Mouse (Mus musculus) forebrain, embryonic 14.5 days (tissue): ENCODE data around the gene Olfr429. TPM values are rescaled to one million over a fixed set of nuclear protein-coding genes. Genes with fewer than 3 reads are reported as not detected.
"Not testable (repeated sequence)": the region's sequence is repeated elsewhere in the genome, so short reads cannot be mapped to it uniquely, and the experiment has no call there.

Experiments used
- ATAC-seq: fragments of 200-750 bp; cut with Nextera tagmentation; 2 replicates; pipeline ENCODE4 v1.8.0; 2017; ENCODE audit warnings: mild to moderate bottlenecking, moderate library complexity
- DNase-seq: peaks from one replicate; pipeline ENCODE4 v3.0.0-alpha.2; 2015; ENCODE audit warnings: low spot score
- H3K27ac ChIP-seq: fragments of 300-500 bp; sonication (generic); 2 replicates; pipeline ENCODE4 v1.5.1; 2014; ENCODE audit warnings: low read depth, mild to moderate bottlenecking, control low read depth, low read length, moderate library complexity
- H3K27me3 ChIP-seq: fragments of 300-500 bp; sonication (generic); replicated peaks from 2 replicates; pipeline ENCODE4 v1.6.1; 2014; ENCODE audit warnings: low read length, control low read depth, mixed read lengths; ENCODE audit not compliant: control insufficient read depth, insufficient read depth
- H3K36me3 ChIP-seq: fragments of 300-500 bp; sonication (generic); 2 replicates; pipeline ENCODE4 v1.6.1; 2014; ENCODE audit warnings: low read length, control low read depth; ENCODE audit not compliant: control insufficient read depth, insufficient read depth
- H3K4me1 ChIP-seq: fragments of 300-500 bp; sonication (generic); 2 replicates; pipeline ENCODE4 v1.6.1; 2014; ENCODE audit warnings: antibody characterized with exemption, low read length, control low read depth; ENCODE audit not compliant: control insufficient read depth, insufficient read depth
- H3K4me2 ChIP-seq: fragments of 300-500 bp; sonication (generic); 2 replicates; pipeline ENCODE4 v1.6.1; 2014; ENCODE audit warnings: mild to moderate bottlenecking, control low read depth, low read length
- H3K4me3 ChIP-seq: fragments of 300-500 bp; sonication (generic); 2 replicates; pipeline ENCODE4 v1.5.1; 2014; ENCODE audit warnings: low read depth, low read length, control low read depth
- H3K9ac ChIP-seq: fragments of 300-500 bp; sonication (generic); 2 replicates; pipeline ENCODE4 v1.6.1; 2014; ENCODE audit warnings: mild to moderate bottlenecking, low read length, control low read depth, moderate library complexity
- H3K9me3 ChIP-seq: fragments of 300-500 bp; sonication (generic); replicated peaks from 2 replicates; pipeline ENCODE4 v1.6.1; 2016; ENCODE audit warnings: low read length, control low read depth, mixed read lengths; ENCODE audit not compliant: control insufficient read depth
- WGBS: fragments of 180-500 bp; shearing (Covaris S2); extraction: QIAGEN DNeasy Blood & Tissue Kit; methylation state at CpG from one replicate; pipeline ENCODE4 v1.1.7; 2014; 5-methylcytosine and 5-hydroxymethylcytosine counted together
- polyA plus RNA-seq: library from polyadenylated mRNA; unstranded; fragments of >200 nt; fragmentation: Nextera tagmentation; extraction: Ambion mirVana; gene quantifications from 2 replicates; pipeline ENCODE4 v1.2.1, GENCODE M21; 2014

Olfr429 gene
- polyA plus RNA-seq: not detected in 2 replicates

GRCm38 (mm10) chr1:174084031-174084430 lies at the start of gene Olfr429:
Olfr429 (plus strand) TSS chr1:174084331.
- DNase-seq: no peak
- H3K27me3 ChIP-seq: no peaks in the 10 kb centered on the region
- H3K36me3 ChIP-seq: no peaks in the 10 kb centered on the region
- no peaks in the 10 kb centered on the region for H3K9me3 ChIP-seq
- no peak within 1 kb of the TSS for H3K9ac ChIP-seq
- no peak within 1 kb of the TSS for H3K4me3 ChIP-seq
- no peak within 1 kb of the TSS for H3K27ac ChIP-seq
- H3K4me1 ChIP-seq: no peaks in the 10 kb centered on the region
- no peak within 1 kb of the TSS for H3K4me2 ChIP-seq
- no peak for ATAC-seq
- 98% methylated on average over 2 of the region's 2 CpGs for WGBS

- no peak overlapping the region for H3K4me3 ChIP-seq
- H3K27ac ChIP-seq: no peak overlapping the region
- no peaks in the 10 kb centered on the region for H3K36me3 ChIP-seq
- no peaks in the 10 kb centered on the region for H3K4me1 ChIP-seq
- 22% methylated on average over 4 of the region's 4 CpGs for WGBS
- no peaks in the 10 kb centered on the region for H3K27me3 ChIP-seq
- DNase-seq (no peak), ATAC-seq (no peak)
- no peak overlapping the region for H3K4me2 ChIP-seq
- H3K9ac ChIP-seq: no peak overlapping the region
- H3K9me3 ChIP-seq: no peaks in the 10 kb centered on the region
Observed at GRCm38 (mm10) chr1:174035841-174036240, 48.3 kb upstream of the Olfr429 start.

DNA sequence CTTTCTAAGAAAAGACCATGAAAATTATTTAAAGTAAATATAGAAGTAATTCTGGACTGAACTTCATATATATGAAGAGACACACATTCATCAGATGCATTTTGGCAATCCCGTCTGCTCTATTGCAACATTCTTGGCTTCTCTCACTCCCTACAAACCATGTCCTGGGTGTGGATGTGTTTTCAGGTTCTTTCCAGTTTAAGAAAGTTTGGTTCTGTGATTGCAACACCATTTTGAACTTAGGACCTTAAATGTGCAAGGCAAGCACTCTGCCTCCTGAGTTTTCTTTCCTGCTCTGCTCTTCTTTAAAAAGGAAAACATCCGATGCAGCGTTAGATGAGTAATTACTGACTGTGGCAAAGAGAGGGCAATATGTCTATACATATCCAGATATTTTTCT lies 45.7 kb upstream of the Olfr429 start:
- ATAC-seq: no peak
- Histone ChIP-seq H3K4me1 (no peaks in the 10 kb centered on the region), H3K4me2 (no peak overlapping the region), H3K27me3 (no peaks in the 10 kb centered on the region), H3K4me3 (no peak overlapping the region), H3K9me3 (no peaks in the 10 kb centered on the region), H3K36me3 (no peaks in the 10 kb centered on the region), H3K9ac (no peak overlapping the region), H3K27ac (no peak overlapping the region)
- WGBS: 92% methylated on average over 3 of the region's 3 CpGs
- no peak for DNase-seq

- no peak for ATAC-seq
- Histone ChIP-seq H3K4me2 (no peak within 1 kb of the TSS), H3K27me3 (no peaks in the 10 kb centered on the region), H3K9me3 (no peaks in the 10 kb centered on the region), H3K4me3 (no peak within 1 kb of the TSS), H3K9ac (no peak within 1 kb of the TSS), H3K4me1 (no peaks in the 10 kb centered on the region), H3K36me3 (no peaks in the 10 kb centered on the region), H3K27ac (no peak within 1 kb of the TSS)
- WGBS: 92% methylated on average over 7 of the region's 7 CpGs
- DNase-seq: no peak
Observed at GRCm38 (mm10) chr1:174040523-174041177, 43.5 kb upstream of the Olfr429 start, which contains the start of gene Olfr433. Olfr433 (plus strand) TSS chr1:174040705.

GRCm38 (mm10) chr1:174042091-174042884 lies 41.8 kb upstream of the Olfr429 start:
- H3K27me3 ChIP-seq, H3K4me1 ChIP-seq, H3K9ac ChIP-seq, H3K4me3 ChIP-seq, H3K4me2 ChIP-seq, H3K27ac ChIP-seq, DNase-seq, H3K36me3 ChIP-seq, H3K9me3 ChIP-seq, ATAC-seq: not testable (repeated sequence)
- WGBS: 88% methylated on average over 12 of the region's 12 CpGs

GRCm38 (mm10) chr1:174044431-174044830 lies 39.7 kb upstream of the Olfr429 start:
- no peak overlapping the region for H3K4me2 ChIP-seq
- no peak for ATAC-seq
- no peak overlapping the region for H3K9ac ChIP-seq
- no peaks in the 10 kb centered on the region for H3K36me3 ChIP-seq
- no peaks in the 10 kb centered on the region for H3K4me1 ChIP-seq
- H3K4me3 ChIP-seq: no peak overlapping the region
- no peaks in the 10 kb centered on the region for H3K9me3 ChIP-seq
- H3K27me3 ChIP-seq: no peaks in the 10 kb centered on the region
- DNase-seq: no peak
- WGBS: 84% methylated on average over 2 of the region's 2 CpGs
- H3K27ac ChIP-seq: no peak overlapping the region

- not testable (repeated sequence) for H3K4me2 ChIP-seq, DNase-seq, H3K27ac ChIP-seq, H3K9ac ChIP-seq, H3K4me1 ChIP-seq, H3K36me3 ChIP-seq, H3K9me3 ChIP-seq, ATAC-seq, H3K27me3 ChIP-seq, H3K4me3 ChIP-seq
- WGBS: 92% methylated on average over 6 of the region's 6 CpGs
Observed at GRCm38 (mm10) chr1:174048227-174048626, 35.9 kb upstream of the Olfr429 start.

GRCm38 (mm10) chr1:174048893-174049292 lies 35.2 kb upstream of the Olfr429 start, which contains the start of gene Olfr432:
Olfr432 (plus strand) TSS chr1:174049205.
- 79% methylated on average over 2 of the region's 2 CpGs for WGBS
- Histone ChIP-seq H3K27me3 (no peaks in the 10 kb centered on the region), H3K27ac (no peak within 1 kb of the TSS), H3K9me3 (no peaks in the 10 kb centered on the region), H3K4me1 (no peaks in the 10 kb centered on the region), H3K4me2 (no peak within 1 kb of the TSS), H3K4me3 (no peak within 1 kb of the TSS), H3K36me3 (no peaks in the 10 kb centered on the region), H3K9ac (no peak within 1 kb of the TSS)
- ATAC-seq (no peak), DNase-seq (no peak)

- not testable (repeated sequence) for H3K4me2 ChIP-seq, ATAC-seq, H3K9me3 ChIP-seq, H3K9ac ChIP-seq, H3K27me3 ChIP-seq, H3K27ac ChIP-seq, H3K4me1 ChIP-seq, H3K4me3 ChIP-seq, DNase-seq, H3K36me3 ChIP-seq
- 80% methylated on average over 4 of the region's 4 CpGs for WGBS
Observed at GRCm38 (mm10) chr1:174049357-174049756, 34.8 kb upstream of the Olfr429 start.
